Mouse (Mus musculus) left cerebral cortex, adult 9 months (tissue): ENCODE results near the gene Mstn.

Source experiments
- DNase-seq, 2 experiments: peaks; one replicate each; pipeline ENCODE4 v3.0.0; 2022; ENCODE audit warnings: low spot score in 2 of 2

Gene Mstn

GRCm38 (mm10) chr1:53061340-53061739 lies at the start of gene Mstn:
Gene Mstn, plus strand, starts transcription at chr1:53061640.
- no peak for DNase-seq

DNA sequence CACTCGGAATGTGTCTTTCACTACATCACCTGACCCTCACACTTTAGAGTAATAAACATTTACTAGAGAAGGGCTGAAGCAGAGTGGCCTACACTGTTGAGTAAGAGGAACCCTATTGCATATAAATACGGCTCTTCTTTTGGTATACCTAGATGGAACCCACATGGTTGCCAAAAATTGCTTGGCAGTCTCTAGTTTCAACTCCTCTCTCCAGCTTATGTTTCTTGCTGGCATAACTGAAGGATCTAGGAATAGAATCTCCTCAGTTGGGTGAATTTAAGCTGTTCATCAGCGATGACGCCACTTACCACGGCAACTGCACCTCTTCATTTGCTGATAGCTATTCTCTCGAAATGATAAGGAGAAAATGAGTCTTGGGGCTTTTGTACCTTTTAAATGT lies 46.7 kb upstream of the Mstn start:
- peak in 1 of 2 experiments; percentile 45 for DNase-seq

- DNase-seq: no peak
Observed at GRCm38 (mm10) chr1:53015606-53016005, 45.8 kb upstream of the Mstn start.

DNA sequence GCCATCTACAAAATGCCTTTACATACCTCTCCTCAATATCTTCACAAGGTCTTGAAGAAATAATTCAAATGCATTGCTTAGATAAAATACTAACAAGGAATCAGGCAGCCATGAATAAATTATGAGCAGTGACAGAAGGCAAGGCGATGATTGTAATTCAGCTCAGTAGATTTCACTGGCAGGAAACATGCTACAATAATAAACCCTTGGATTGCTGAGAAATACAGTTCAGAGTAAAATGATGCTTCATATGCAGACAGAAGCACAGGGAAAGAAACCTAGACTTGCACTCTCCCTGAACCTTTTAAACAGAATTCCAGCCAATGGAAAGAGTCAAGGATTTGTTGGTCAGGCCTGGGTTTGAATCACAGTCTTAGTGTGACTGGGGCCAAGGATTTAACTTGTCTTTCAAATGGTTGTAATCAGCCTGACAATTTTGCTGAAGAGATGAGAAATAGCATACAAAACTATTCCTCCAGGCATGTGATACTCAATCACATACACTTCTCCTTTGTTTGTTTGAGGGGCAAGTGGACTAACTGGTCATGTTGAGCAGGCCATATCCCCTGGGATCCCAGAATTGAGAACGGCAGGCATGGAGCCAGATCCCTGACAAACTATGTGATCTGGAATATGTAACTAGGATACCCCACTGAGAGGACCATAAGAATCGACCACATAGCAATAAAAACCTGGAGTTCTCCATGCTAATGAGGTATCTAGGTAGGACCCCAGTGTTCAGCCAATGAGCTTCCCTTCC lies 42.5 kb upstream of the Mstn start:
- no peak for DNase-seq

GRCm38 (mm10) chr1:53020079-53020478 lies 41.4 kb upstream of the Mstn start, which contains the start of gene 1700019D03Rik:
Gene 1700019D03Rik, minus strand, starts transcription at chr1:53020179.
- no peak for DNase-seq

GRCm38 (mm10) chr1:53032550-53032949 lies 28.9 kb upstream of the Mstn start:
- DNase-seq: peak in 1 of 2 experiments; percentile 37

- DNase-seq: peak in 1 of 2 experiments; percentile 5
Observed at GRCm38 (mm10) chr1:53037443-53037871, 24.0 kb upstream of the Mstn start.

DNA sequence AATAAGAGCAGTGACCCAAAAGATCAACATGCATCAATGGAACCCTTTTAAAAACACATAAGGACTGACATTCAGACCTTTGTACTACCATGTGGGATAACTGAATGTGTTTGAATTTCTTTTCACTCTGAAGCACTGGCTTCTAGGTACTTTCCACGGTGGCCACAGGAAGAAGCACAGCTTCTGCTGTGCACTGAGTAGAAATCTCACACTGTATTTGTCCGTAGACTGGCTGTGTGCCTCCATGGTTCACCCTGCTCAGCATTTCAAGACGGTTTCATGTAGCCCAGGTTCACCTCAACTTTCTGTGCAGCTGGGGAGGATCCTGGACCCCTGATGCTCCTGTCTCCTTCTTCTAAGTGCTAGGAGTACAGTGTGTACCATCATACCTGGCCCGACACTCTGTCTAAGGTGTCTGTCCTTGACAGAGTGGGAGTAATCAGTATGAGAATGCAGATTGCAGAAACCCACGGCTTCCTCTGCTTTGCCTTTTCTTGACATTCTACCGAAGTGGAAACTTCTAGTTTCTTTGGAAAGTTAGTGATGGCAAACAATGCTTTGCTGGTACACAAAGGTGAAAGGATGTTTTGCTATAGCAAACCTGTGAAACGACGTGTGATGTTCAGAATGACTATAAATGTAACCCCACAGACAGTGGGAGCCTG lies 11.5 kb upstream of the Mstn start:
- no peak for DNase-seq

DNA sequence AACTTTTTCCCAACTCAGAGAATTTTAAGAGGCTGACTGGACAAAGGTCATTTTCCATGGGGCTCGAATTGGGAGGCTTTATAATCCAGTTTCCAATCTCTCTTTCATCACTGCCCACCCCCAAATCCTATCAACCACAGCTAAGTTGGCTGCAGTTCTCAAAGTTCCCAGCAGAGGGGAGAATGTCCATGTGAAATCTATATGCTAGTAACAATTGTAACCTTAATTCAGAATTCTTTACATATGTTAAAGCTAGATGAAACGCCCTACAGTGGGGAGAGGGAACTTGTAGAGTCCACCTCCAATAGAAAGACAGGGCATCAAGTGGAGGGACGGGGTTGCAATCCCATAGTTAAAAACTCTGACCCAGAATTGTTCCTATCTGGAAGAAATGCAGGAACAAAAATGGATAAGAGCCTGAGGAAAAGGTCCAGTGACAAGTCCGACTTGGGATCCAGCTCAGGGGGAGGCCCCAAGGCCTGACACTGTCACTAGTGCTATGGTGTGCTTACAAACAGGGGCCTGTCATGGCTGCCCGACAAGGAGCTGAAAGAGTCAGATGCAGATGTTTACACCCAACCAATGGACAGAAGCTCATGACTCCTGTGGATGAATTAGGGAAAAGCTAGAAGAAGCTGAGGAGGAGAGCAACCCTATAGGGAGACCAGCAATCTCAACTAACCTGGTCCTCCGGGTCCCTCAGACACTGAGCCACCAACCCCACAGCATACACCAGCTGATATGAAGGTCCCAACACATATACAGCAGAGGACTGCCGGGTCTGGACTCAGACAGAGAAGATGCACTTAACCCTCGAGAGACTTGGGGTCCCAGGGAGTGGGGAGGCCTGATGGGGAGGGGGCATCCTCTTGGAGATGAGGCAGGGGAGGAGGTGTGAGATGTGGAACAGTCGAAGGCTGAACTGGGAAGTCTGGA lies 8.1 kb upstream of the Mstn start:
- peak in 1 of 2 experiments; percentile 72 for DNase-seq

DNA sequence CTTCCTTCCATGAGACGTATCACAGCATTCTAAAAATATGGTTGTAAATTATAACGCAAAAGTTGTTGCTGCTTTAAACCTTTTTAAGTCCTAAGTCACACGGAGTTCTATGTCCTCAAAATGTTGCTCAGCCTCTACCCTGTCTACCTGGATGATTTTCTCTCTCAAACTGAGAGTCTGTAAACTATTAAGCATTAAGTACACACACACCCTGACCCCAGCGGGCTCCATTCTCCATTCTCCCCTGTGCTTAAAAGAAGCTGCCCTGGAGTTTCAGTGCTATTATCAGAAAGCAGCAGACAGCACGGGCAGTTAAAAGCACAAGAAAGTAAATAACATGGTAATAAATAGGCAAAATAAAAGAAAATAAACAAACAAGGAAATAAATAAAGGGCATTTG lies 2.3 kb upstream of the Mstn start:
- DNase-seq: no peak

DNA sequence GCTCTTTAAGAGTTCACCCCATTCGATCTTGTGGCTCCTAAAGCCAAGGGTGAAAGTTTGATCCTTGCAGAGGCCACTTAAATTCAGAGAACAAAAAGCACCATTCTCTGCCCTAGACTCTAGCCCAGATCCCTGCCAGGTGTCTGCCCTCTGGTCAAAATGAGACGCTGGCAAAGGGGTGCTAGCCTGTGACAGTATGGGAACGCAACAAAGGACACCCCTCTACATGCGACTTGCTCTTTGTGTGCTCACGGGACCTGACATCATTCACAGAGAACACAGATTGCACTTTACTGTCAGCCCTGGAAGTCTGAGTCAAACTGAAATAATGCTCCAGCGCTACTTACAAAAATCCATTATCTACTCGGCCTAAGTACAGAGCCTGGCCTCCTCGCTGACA lies 941 bp upstream of the Mstn start:
- DNase-seq: no peak

DNA sequence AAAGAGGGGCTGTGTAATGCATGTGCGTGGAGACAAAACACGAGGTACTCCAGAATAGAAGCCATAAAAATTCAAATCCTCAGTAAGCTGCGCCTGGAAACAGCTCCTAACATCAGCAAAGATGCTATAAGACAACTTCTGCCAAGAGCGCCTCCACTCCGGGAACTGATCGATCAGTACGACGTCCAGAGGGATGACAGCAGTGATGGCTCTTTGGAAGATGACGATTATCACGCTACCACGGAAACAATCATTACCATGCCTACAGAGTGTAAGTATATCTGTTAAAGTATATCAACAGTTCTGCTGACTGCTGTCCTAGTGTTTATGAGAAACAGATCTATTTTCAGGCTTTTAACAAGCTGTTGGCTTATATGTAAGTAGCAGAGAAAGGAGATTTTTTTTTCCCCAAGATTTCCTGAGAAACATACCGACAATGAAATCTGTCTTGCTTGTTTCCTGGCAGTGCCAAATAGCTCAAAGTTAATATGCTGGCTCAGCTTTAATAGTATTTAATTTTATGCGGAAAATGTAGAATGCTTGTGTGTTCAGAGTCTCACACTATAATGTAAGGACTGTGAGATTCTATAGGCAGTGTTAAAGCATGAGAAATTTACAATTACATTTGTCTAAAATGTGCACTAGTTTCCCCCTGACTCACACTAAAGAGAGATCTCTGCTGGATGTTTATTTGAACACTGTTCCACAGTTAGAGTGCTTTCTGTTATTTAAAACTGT lies 600 bp downstream of the Mstn start:
- peak in 1 of 2 experiments; percentile 33 for DNase-seq

DNA sequence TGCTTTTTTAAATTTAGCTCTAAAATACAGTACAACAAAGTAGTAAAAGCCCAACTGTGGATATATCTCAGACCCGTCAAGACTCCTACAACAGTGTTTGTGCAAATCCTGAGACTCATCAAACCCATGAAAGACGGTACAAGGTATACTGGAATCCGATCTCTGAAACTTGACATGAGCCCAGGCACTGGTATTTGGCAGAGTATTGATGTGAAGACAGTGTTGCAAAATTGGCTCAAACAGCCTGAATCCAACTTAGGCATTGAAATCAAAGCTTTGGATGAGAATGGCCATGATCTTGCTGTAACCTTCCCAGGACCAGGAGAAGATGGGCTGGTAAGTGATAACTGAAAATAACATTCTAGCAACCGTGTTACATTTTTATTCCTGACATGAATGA lies 2.5 kb downstream of the Mstn start:
- DNase-seq: no peak

GRCm38 (mm10) chr1:53069726-53070514 lies 8.5 kb downstream of the Mstn start:
- DNase-seq: no peak

- no peak for DNase-seq
Observed at GRCm38 (mm10) chr1:53070664-53071175, 9.3 kb downstream of the Mstn start.

GRCm38 (mm10) chr1:53076656-53077055 lies 15.2 kb downstream of the Mstn start:
- DNase-seq: no peak

DNA sequence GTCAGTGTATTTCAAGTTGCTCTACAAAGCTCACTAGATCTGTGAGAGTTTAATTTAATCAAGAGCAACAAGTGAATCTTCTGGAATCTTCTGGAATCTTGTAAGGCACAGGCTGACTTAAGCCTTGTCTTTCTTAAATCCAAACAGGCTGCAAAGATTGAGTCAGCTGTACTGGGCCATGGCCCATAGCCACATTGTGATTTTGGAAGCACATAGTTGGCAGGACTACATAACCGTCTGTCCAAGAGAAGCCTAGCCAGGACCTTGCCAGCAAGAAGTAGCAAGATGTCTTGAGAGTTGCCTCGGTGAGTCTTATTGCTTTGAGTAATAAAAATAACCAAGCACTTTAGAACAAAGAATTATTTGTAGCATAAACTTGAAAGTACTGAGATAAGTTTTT lies 18.4 kb downstream of the Mstn start:
- DNase-seq: no peak

GRCm38 (mm10) chr1:53080603-53081002 lies 19.2 kb downstream of the Mstn start:
- DNase-seq: no peak

DNA sequence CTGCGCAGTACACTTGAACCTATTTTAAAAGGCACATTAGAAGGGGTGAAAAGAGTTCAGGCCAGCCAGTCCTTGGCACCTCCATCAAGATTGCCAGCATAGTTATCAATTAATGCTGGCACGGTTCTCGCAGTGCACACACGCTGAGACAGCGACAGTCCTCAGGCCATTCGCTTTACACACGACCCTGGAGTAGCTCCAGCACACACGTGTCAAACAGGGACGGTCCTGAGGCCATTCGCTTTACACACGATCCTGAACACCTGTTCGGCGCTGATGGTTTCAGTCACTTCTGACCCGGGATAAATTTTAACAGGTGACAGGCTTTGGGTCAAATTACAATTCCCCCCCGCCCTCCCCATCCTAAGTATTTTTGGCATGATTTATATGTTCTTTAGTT lies 23.8 kb downstream of the Mstn start:
- DNase-seq: no peak

GRCm38 (mm10) chr1:53085991-53086390 lies 24.6 kb downstream of the Mstn start:
- DNase-seq: no peak
